Mouse (Mus musculus) CD4-positive, CD25-positive, alpha-beta regulatory T cell, adult 9 weeks (primary cell): ENCODE data around the gene Olfr1000. TPM values are rescaled to one million over a fixed set of nuclear protein-coding genes. Genes with fewer than 3 reads are reported as not detected.

Experiments
- polyA plus RNA-seq: library from polyadenylated mRNA; unstranded; fragments of 100-300 nt; shearing (Covaris generic); gene quantifications from one replicate; pipeline ENCODE4 v1.2.1, GENCODE M21; 2017

Gene Olfr1000
- polyA plus RNA-seq = not detected

DNA sequence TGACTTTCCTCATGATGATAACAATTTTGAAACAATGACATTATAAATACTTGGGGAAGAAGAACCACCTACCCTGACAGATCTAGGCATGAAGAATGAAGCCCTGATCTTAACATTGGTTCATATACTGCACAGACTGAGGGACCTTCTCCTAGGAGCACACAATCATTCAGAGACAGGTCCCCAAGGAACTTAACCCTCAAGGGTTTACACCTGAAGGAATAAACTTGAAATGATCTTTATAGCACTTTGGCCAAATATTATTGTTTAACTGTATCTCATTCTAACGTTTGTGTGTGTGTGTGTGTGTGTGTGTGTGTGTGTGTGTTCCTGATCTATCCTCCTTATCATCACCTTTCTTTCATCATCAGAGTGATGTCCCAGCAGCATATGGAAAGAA lies at the start of gene Olfr1000:
Gene Olfr1000, minus strand, starts transcription at position 101 of the 400 bp plus-strand sequence.

GRCm38 (mm10) chr2:85650604-85651003 lies 38.9 kb upstream of the Olfr1000 start, which contains the start of gene Olfr1002:
Gene Olfr1002 (minus strand): TSS chr2:85650704.

DNA sequence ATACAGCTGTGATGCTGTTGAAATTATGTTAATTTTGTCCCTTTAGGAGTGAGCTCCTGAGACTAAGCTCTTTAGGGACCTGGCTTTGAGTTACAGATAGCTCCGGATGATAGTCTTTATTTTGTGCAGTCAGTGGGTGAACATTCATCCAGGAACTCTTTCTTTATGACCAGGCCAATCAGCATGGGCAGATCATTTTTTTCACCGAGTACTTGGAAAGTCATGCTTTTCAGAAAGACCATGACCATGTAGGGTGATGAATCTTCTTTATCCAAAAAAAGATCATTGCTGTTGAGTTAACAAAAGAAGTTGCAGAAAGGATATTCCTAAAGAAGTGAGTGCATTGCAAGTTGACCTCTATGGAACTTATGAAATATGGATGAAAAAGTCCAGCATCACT lies 23.1 kb downstream of the Olfr1000 start, which contains the start of gene Olfr998:
Gene Olfr998, plus strand, starts transcription at position 301 of the 400 bp plus-strand sequence.

DNA sequence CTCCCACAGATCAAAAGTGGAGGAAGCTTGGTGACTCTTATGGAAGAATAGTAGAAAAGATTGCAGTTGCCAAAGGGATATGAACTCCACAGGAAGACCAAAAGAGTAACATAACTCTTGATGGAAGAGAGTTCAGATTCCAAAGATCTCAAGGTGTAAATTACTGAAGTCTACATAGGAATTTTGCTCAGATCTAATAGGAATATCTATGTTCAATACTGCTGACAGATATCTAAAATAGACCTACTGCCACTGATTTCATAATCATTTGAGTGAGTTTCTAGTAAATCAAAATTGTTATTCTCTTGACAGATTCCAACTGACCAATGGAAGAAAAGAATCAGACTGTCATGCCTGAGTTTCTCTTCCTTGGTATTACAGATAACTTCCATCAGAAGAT lies 32.8 kb downstream of the Olfr1000 start, which contains the start of gene Olfr996:
Gene Olfr996, plus strand, starts transcription at position 301 of the 400 bp plus-strand sequence.

Other genes starting within 250 kb of the Olfr1000 start
- gene Olfr988, start 248.7 kb downstream of the Olfr1000 start, polyA plus RNA-seq = not detected
- not detected for gene Olfr992, start 202.4 kb downstream of the Olfr1000 start, polyA plus RNA-seq
- not detected for gene Olfr993, start 197.0 kb downstream of the Olfr1000 start, polyA plus RNA-seq
- gene Olfr994, start 175.5 kb downstream of the Olfr1000 start, polyA plus RNA-seq = not detected
- not detected for gene Olfr995, start 168.3 kb downstream of the Olfr1000 start, polyA plus RNA-seq
- gene 4833423E24Rik, start 92.9 kb downstream of the Olfr1000 start, polyA plus RNA-seq = not detected
- not detected for gene Olfr996, start 32.7 kb downstream of the Olfr1000 start, polyA plus RNA-seq
- not detected for gene Olfr998, start 23.0 kb downstream of the Olfr1000 start, polyA plus RNA-seq
- not detected for gene Olfr1002, start 38.8 kb upstream of the Olfr1000 start, polyA plus RNA-seq
- not detected for gene Olfr154, start 52.6 kb upstream of the Olfr1000 start, polyA plus RNA-seq
- gene Olfr1006, start 66.9 kb upstream of the Olfr1000 start, polyA plus RNA-seq = not detected
- gene Olfr1008, start 77.5 kb upstream of the Olfr1000 start, polyA plus RNA-seq = not detected
- gene Olfr1009, start 103.5 kb upstream of the Olfr1000 start, polyA plus RNA-seq = not detected
- not detected for gene Olfr1012, start 150.9 kb upstream of the Olfr1000 start, polyA plus RNA-seq
- not detected for gene Olfr1013, start 155.2 kb upstream of the Olfr1000 start, polyA plus RNA-seq
- not detected for gene Olfr1014, start 160.8 kb upstream of the Olfr1000 start, polyA plus RNA-seq
- not detected for gene Olfr1015, start 170.1 kb upstream of the Olfr1000 start, polyA plus RNA-seq
- not detected for gene Olfr1016, start 190.6 kb upstream of the Olfr1000 start, polyA plus RNA-seq
- gene Olfr1018, start 206.6 kb upstream of the Olfr1000 start, polyA plus RNA-seq = not detected
- not detected for gene Olfr1019, start 233.6 kb upstream of the Olfr1000 start, polyA plus RNA-seq
- gene Olfr1020, start 235.1 kb upstream of the Olfr1000 start, polyA plus RNA-seq = not detected